Mouse (Mus musculus) retina, postnatal 7 days (tissue): ENCODE data around the gene Khnyn.

Experiments used
- DNase-seq: peaks from one replicate; pipeline ENCODE4 v3.0.0-alpha.2; 2012; ENCODE audit warnings: low read depth, low spot score

Gene Khnyn

GRCm38 (mm10) chr14:55873242-55873713, 11.5 kb upstream of the Khnyn start:
- DNase-seq, result no peak

- DNase-seq, result peak; percentile 60
Observed at GRCm38 (mm10) chr14:55873714-55874683, 10.7 kb upstream of the Khnyn start.

GRCm38 (mm10) chr14:55877469-55878315, 7.1 kb upstream of the Khnyn start:
- DNase-seq, result no peak

GRCm38 (mm10) chr14:55878316-55878940, 6.3 kb upstream of the Khnyn start:
- DNase-seq, result no peak

GRCm38 (mm10) chr14:55879623-55880022, 5.1 kb upstream of the Khnyn start:
- peak; percentile 77 for DNase-seq

- DNase-seq, result no peak
Observed at GRCm38 (mm10) chr14:55880982-55881381, 3.8 kb upstream of the Khnyn start.

- no peak for DNase-seq
Observed at GRCm38 (mm10) chr14:55882171-55882641, 2.5 kb upstream of the Khnyn start.

- no peak for DNase-seq
Observed at GRCm38 (mm10) chr14:55883149-55883661, 1.5 kb upstream of the Khnyn start.

- DNase-seq, result no peak
Observed at GRCm38 (mm10) chr14:55883663-55884062, 1.1 kb upstream of the Khnyn start.

- no peak for DNase-seq
Observed at GRCm38 (mm10) chr14:55884166-55884565, 581 bp upstream of the Khnyn start, which contains the start of gene Cbln3. TSS of gene Cbln3 (minus strand) at chr14:55884392.

GRCm38 (mm10) chr14:55885114-55885790, 505 bp downstream of the Khnyn start:
- no peak for DNase-seq

GRCm38 (mm10) chr14:55885791-55886271, 1.1 kb downstream of the Khnyn start:
- no peak for DNase-seq

GRCm38 (mm10) chr14:55886571-55887382, 2.0 kb downstream of the Khnyn start:
- DNase-seq, result no peak

GRCm38 (mm10) chr14:55897671-55898070, 12.9 kb downstream of the Khnyn start:
- no peak for DNase-seq

- no peak for DNase-seq
Observed at GRCm38 (mm10) chr14:55898947-55899346, 14.2 kb downstream of the Khnyn start.

- DNase-seq, result peak; percentile 86
Observed at GRCm38 (mm10) chr14:55899701-55900413, 15.1 kb downstream of the Khnyn start, which contains the start of gene Sdr39u1. TSS of gene Sdr39u1 (minus strand) at chr14:55900293.

GRCm38 (mm10) chr14:55900414-55900755, 15.6 kb downstream of the Khnyn start:
- DNase-seq, result no peak

GRCm38 (mm10) chr14:55905518-55905917, 20.8 kb downstream of the Khnyn start:
- DNase-seq, result no peak

GRCm38 (mm10) chr14:55913406-55913805, 28.7 kb downstream of the Khnyn start:
- DNase-seq, result no peak
